Mouse (Mus musculus): ENCODE measurements at regions not wholly inside any gene's neighbourhood (a gene's known extent, or its start where the extent isn't known, plus 50 kb on each side); places are given as distances from the start of the nearest gene placed in this dataset.

DNA sequence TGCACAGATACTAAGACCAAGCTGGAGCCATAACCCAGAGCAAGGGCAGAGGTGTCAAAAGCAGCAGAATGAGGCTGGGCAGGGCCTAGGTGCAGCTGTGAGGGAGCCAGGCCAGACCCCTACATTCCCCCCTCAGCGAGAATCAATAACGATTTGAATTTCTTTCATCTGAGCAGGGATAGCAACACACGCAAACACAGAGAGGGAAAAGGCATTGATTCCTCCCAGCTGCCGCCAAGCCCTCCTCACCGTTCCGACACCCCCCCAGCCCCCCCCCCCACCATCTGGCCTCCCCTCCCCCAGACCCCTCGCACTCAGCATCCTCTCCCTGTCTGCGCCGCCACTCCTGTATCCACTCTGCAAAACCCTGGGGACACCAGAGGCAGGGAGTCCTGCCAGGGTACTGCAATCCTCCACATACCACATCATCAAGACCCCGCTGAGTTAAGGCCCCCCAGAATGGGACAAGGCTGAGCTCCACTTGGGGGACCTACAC is 166.9 kb downstream of the 3100002H09Rik start:
- TF ChIP-seq EP300 (IDR thresholded peaks at IDR 0.05) = no peak
- TF ChIP-seq CTCF (IDR thresholded peaks at IDR 0.05) = no peak

Measured in lung, postnatal 0 days (tissue).